In genomic region chr3:100121961-100122360, GRCm38 (mm10) we compare ENCODE assay signal across 11 mouse cellular contexts. TPM values are rescaled to one million over a fixed set of nuclear protein-coding genes. Genes with fewer than 3 reads are reported as not detected.
DNase-seq lines count a peak whose midpoint lies in the region.
"Had no signal": no experiment of that assay in that cellular context is flagged by ENCODE, and none has a peak within 500 bp of the region (broad histone marks: within the 10 kb centered on the region; RNA-seq: fewer than 3 reads in every experiment).

No protein-coding gene starts in this region.

- DNase-seq in heart, adult 11 months, result peak; percentile 17
- no peak for DNase-seq in heart, adult 8-10 months (ENCODE audit: low spot score)
- peak; percentile 63 to 70 for DNase-seq in cerebellum, adult 18-20 months
- peak; percentile 71 for DNase-seq in cerebellum, adult 9-10 months
- peak; percentile 59 to 75 for DNase-seq in cerebellum, postnatal 25 days
- DNase-seq in urinary bladder, postnatal 10 days (ENCODE audit: low spot score), result no peak
- DNase-seq in gastrocnemius, postnatal 36 days, result no peak
- DNase-seq: adrenal gland, adult 8-10 months; adrenal gland, postnatal 36 days; heart, adult 2 months; kidney, adult 8-10 months had no signal

- intact Hi-C loops in gastrocnemius, postnatal 36 days (cut with DNase I), result no loop called here

RNA-seq across cellular contexts. Expression of gene Gdap2, which starts 40.2 kb away (rescaled TPM):
- 1 to 10 TPM; 7.6 to 9.3 (median 7.8) TPM for total RNA-seq in heart, adult 8-10 months (2022)
- 1 to 10 TPM; 5.6 to 6.4 TPM for total RNA-seq in gastrocnemius, postnatal 36 days (2021)

RNA-seq across cellular contexts. Expression of gene Wdr3, which starts 40.2 kb away (rescaled TPM):
- 10 to 100 TPM in 3 of 4 experiments, 1 to 10 TPM in 1; 7.3 to 12.9 (median 11.5) TPM for total RNA-seq in heart, adult 8-10 months (2022)
- total RNA-seq in gastrocnemius, postnatal 36 days (2021), result 1 to 10 TPM; 7.1 to 9.8 TPM

Comparison
In these comparisons a context has a peak if more than half of its experiments do, and no peak if none do; other contexts are left out.
1. DNase-seq: peak in heart, adult 11 months (single experiment), cerebellum, adult 18-20 months (2 of 2), cerebellum, adult 9-10 months (single experiment) and cerebellum, postnatal 25 days (2 of 2); none in heart, adult 8-10 months (single experiment), urinary bladder, postnatal 10 days (single experiment) and gastrocnemius, postnatal 36 days (0 of 2).